Mouse (Mus musculus) small intestine, adult 2 months (tissue): Measurements from ENCODE around the gene 2310022B05Rik.

ENCODE experiments used
- CTCF ChIP-seq: fragments of 200-500 bp; IDR thresholded peaks from 2 replicates; pipeline ENCODE4 v1.5.1; 2012; ENCODE audit warnings: low read depth, mild to moderate bottlenecking, control low read depth, inconsistent platforms, low read length, moderate library complexity, mixed read lengths; ENCODE audit not compliant: insufficient replicate concordance, insufficient read length; ENCODE audit errors: extremely low read depth
- POLR2A ChIP-seq: fragments of 200-500 bp; IDR thresholded peaks from 2 replicates; pipeline ENCODE4 v1.6.1; 2012; ENCODE audit warnings: low read depth, mild to moderate bottlenecking, control low read depth, inconsistent platforms, low read length, moderate library complexity

GRCm38 (mm10) chr8:124653568-124654475 is 9.3 kb downstream of the 2310022B05Rik start:
- TF ChIP-seq CTCF (no peak), POLR2A (no peak)
